Mouse (Mus musculus): ENCODE measurements around the gene Ndufb4. TPM values are rescaled to one million over a fixed set of nuclear protein-coding genes. Genes with fewer than 3 reads are reported as not detected.

The Ndufb4 gene
- total RNA-seq, 2 experiments from 2014 or later = 65.4 to 68.8 TPM

DNA sequence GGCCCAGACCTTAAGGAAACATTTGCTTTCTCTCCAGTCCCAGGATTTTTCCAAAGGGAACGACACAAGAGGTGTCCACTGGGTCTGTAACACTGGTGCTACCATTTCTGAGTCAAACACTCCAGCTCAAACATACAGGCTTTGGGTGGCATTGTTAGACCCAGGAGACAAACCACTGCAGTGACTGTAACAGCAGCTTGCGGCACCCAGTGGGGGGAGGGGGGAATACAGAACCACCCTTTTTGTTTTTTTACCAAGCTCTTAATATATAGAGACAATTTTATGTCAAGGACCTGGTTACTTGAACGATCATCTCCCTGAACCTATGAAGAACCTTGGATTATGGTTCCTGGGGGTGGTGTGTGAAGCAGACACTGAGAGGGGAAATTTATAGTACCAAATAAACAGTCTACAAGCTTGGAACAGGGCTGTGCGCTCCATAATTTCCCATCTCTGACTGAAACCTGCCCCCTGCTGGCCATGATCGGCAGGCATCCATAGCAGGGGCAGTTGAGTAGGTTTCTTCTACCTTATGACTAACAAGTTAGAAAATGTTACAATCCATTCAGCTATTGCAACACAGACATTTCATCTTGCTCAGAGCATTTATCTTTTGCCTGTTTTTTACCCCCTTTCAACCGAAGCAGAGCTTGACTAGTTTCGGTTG is 28.2 kb upstream of the Ndufb4 start:
- peak; percentile 90 for DNase-seq (ENCODE audit: low spot score in 2 of 2)
- intact Hi-C loops (cut with DNase I) = loop anchor here (10.0 kb wide), 2 partner anchors 388 to 578 kb away; no protein-coding TSS in a partner anchor

DNA sequence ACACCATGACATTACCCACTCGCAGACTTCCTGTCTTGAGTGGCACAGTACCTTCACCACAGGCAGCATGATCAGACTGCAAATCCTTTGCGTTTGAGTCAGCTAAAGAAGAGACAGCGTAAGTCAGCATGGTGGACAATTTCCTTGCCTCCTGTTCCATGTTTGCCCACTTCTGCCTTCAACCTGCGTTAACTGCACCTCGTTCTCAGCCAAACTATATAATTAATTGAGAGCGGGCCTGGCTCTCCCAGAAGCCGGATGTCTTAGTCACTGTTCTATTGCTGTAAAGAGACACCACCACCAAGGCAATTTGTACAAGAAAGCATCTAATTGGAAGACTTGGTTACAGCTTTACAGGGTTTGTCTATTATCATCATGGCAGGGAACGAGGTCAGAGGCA is 26.6 kb upstream of the Ndufb4 start:
- intact Hi-C loops (cut with DNase I) = loop anchor here (10.0 kb wide), 2 partner anchors 386 to 576 kb away; no protein-coding TSS in a partner anchor
- no peak for DNase-seq (ENCODE audit: low spot score in 2 of 2)

DNA sequence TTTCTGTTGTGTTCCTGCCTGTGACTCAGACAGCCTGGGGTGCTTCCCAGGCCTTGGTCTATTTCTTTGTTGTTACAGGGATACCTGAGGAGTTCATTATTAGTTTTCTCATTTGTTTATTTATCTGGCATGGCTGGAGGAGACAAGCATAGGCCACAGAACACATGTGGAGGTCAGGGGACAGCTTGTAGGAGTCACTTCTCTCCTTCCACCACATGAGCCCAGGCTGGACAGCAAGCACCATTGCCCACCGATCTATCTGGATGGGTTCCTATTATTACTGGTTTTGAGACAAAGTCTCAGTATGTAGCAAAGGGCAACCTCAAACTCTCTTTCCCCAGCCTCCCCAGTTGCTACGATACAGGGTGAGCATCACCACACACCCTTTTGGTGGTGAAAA is 26.0 kb upstream of the Ndufb4 start:
- DNase-seq (ENCODE audit: low spot score in 2 of 2) = no peak
- intact Hi-C loops (cut with DNase I) = loop anchor here (10.0 kb wide), 2 partner anchors 385 to 575 kb away; no protein-coding TSS in a partner anchor

DNA sequence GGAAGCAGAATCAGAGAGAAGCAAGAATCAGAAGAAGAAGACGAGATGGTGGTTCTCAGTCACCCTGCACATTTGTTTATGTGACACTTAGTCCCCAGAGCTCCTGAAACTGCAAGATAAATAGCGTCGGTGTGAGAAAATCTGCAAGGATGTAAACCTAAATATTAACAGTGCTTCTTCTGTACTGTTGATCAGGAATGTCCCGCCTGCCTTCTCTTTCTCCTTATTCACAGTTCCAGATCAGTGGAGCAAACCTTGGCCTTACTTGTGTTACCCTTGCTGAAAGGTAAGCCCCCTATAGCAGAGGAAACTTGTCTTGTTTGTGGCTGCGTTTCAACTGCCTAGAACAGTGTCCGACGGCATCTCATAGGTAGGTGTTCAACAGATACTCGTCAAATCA is 23.3 kb upstream of the Ndufb4 start:
- intact Hi-C loops (cut with DNase I) = no loop called here

DNA sequence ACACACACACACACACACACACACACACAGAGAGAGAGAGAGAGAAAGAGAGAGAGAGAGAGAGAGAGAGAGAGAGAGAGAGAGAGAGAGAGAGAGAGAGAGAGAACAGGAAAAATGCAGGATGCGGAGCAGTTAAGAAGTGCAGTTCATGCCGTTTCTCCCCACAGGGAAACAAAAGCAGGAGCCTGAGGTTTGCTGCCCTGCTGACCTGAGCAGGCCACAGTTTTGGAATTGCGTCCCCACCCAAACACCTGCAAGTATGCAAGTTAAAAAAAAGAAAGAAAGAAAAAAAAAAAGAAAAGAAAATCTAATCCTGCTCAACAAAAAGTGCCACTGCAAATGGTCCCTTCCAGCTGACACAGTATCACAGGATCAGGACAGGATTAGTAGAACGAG is 22.4 kb upstream of the Ndufb4 start:
- intact Hi-C loops (cut with DNase I) = no loop called here
- DNase-seq (ENCODE audit: low spot score in 2 of 2) = no peak

More for the DNA sequence above, 23.3 kb upstream of the Ndufb4 start:
- DNase-seq (ENCODE audit: low spot score in 2 of 2) = no peak

DNA sequence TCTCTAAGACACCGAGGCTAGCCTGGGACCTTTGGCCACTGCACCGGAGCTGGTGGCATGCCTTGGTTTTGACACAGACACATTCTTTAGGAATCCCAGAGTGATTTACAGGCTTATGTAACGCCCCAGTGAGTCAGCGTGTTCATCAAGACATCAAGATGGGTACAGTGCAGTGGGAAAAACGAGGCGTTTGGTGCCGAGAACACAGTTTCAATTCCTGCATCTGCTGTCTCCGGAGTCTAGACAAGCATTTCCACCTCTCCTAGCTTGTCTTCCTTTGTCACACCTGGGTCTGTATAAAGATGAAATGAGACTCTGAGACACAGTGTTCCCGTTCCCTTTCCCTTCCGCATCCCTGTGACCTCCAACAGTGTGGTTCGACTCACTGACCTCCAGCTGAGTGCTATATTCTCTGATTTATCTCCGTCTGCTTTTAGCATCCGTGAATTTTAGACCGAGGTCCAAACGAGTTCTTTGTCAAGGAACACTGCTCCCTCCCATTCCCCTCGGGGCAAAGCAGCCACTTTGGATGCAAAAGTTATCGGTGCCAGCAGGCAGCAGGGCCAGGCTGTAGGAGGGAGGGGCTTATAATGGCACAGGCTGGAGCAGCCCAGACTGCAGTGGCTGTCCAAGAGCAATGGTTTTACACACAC is 21.9 kb upstream of the Ndufb4 start:
- peak; percentile 67 to 71 for DNase-seq (ENCODE audit: low spot score in 2 of 2)
- intact Hi-C loops (cut with DNase I) = no loop called here

DNA sequence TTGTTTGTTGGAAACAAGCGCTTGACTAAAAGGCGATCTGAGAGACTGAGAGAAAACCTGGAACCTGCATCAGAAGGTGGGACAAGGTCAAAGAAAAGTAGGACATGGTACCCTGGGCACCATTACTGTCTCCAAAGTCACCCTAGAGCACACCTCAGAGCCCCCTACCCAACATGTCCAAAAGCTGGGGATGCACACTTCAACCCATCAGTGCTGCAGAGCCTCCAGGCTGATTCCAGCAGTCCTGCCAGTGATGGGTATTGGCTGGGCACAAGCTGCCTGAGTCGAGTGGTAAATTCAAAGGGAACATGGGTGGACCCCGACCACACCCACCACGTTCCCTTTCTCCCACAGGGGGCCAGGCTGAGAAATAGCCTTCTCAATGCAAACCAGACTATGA is 21.1 kb upstream of the Ndufb4 start:
- intact Hi-C loops (cut with DNase I) = no loop called here
- no peak for DNase-seq (ENCODE audit: low spot score in 2 of 2)

DNA sequence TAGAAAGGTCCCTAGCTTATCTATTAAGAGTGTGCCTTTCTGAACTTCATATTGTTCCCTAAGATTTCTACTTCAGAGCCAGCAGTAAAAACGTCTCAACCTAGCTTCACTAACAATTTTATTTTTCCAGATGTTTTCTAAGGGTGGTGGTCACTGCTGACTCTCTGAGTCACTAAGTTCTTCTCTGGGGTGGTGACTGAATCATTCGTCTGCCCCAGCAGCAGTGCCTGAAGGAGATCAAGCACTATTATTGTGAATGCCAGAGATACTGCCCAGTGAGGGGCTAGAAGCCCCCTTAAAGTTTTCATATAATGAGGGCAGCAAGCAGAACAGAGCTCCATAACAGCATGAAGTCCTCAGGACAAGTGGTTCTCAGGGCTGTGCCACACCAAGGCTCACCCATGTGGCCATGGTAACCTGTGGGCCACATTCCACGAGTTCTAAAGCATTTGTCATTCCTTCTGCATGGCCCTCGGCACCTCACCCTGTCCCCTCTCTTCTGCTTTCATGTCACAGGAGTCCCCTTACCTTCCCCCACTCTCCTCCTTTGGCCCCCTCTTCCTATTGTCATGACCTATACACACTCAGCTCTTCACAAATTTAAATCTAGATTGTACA is 16.5 kb upstream of the Ndufb4 start:
- intact Hi-C loops (cut with DNase I) = no loop called here
- DNase-seq (ENCODE audit: low spot score in 2 of 2) = no peak

DNA sequence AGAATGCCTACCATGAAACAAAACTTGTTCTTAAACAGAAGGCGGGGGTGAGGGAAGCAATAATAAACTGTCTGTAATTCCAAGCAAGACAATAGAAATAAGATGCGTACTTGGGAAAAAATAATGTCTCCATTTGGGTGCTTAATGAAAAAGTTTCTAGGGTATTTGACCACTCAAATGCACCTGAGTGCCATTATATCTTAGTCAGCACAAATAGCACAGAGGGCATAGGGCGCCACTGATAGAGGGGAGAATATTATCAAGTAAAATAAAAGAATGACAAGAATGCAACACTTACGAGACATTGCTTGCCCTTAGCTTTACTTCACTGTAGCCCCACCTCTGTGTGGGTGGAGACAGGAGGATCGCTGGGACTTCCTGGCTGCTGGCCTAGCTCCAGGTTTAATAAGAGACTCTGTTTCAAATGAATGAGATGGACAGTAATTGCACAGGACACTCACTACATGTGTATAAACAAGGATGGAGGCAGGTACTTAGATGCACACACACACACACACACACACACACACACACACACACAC is 11.2 kb upstream of the Ndufb4 start:
- DNase-seq (ENCODE audit: low spot score in 2 of 2) = no peak
- intact Hi-C loops (cut with DNase I) = no loop called here

DNA sequence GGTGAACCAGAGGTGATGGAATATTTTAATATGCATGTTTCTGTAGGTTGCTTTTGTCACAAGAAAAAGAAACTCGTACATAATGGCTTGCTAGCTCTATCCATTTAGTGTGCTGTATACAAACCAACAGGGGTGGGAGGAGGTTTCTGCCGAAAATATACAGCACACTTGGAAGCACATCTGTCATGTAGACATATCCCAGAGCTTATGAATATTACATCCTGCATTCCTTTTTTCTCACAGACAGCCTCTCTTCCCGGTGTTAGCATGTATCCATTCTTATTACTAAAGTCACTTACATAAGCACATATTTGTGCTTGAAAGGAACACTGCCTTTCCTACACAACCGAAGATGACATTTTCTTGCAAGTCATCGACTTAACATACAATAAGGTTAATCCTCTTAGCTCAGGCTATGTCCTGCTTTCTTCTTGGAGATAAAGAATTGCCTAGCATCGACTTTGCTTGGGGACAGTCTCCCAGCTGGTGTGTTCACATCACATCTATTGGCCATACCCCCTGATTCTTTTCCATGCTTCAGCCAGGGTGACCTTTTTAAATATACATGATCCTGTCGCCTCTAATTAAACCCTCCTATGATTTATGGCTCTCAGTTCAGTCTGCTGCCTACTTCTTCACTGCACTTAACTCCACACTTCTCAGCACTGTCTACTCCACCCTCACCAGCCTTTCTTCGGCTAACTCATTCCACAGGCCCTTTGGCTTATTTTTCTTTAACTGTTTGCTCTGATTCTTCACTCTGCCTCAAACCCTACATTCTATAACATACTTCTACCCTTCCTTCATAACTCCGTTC is 9.6 kb upstream of the Ndufb4 start:
- no peak for DNase-seq (ENCODE audit: low spot score in 2 of 2)
- intact Hi-C loops (cut with DNase I) = no loop called here

DNA sequence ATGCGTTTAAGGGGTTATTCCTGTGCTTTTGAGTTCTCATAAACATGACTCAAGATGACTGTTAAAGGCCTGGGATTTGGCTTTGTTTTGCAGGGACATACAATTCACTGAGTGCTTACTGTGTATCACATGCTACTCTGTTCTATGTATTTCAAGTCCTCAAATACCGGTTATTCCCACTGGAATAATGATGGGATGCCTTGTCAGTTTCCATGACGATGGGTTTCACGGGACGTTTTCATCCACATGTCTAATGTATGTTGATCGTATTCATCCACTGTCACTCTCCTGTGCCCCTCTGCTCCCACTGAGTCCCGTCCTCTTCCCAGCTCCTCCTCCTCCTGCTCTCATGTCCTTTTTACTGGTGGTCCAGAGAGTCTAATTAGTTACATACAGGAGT is 2.5 kb upstream of the Ndufb4 start:
- intact Hi-C loops (cut with DNase I) = no loop called here

DNA sequence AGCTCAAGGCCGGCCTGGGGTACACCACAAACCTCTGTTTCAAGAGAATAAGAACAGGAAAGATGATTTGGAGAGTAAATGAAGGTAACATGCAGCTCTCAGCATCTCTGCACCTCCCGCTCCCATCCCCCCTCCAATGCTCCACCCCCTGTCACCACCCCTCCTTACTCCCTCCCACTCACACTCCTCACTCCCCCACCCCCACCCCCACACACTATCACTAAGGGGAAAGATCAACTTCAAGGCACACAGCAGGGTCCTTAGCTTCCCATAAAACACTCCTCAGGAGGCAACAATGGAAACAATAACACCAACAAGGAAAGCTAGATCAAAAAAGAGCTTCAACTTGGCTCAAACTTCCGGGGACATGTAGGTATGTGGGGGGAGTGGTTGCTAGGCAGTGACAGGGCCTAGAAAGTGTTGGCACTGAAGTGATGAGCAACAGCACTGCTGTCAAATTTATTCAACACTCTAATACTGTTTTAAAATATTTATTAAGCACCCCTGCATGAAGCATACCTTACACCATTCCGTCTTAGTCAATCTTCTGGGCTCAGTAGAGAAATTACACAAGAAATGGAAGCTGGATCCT is 1.6 kb upstream of the Ndufb4 start:
- no peak for DNase-seq (ENCODE audit: low spot score in 2 of 2)
- intact Hi-C loops (cut with DNase I) = no loop called here

More for the DNA sequence above, 2.5 kb upstream of the Ndufb4 start:
- no peak for DNase-seq (ENCODE audit: low spot score in 2 of 2)

DNA sequence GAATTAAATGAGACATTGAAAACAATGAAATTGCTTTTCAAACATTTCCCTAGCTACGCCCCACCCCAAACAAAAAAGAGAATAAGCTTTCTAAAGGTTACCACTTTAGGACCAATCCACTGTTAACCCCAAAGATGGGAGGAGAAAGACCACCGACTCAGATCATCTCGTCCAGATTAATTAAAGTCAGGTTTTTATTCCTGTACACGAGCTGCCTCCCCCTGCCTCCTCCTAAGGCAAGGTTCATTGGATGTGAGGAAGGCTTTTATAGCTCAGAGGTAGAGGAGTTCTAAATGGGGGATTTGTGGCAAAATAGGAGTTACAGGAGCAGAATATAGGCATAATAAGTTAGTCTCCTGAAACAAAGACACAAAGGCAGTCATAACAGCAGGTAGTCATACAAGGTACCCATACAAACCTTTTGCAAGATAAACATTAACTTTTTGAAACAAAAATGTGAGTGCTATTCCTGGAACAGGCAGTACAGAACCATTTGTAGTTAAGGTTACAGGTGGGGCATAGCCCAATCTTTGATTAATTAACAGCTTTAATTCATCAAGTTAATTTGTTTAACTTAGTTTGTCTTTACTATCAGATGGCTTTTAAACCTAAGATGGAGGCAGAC is 690 bp upstream of the Ndufb4 start:
- intact Hi-C loops (cut with DNase I) = no loop called here
- DNase-seq (ENCODE audit: low spot score in 2 of 2) = no peak

DNA sequence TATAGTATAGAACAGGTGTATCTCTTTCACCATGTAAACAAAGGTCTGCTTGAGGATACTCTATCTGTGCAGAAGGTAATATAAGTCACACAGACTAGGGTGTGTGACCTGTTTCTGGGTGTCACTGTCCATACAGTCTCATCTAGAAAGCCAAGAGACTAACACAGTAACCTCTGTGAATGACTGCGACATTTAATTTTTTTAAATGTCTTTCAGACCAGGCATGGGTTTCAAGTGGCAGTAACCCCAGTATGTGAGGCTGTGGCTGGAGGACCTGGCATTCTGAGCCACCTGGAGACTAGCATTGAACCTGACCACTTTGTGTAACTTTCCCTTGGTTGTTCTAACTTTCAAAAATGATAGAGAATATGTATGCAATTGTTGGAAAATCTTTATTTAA is 1.2 kb downstream of the Ndufb4 start:
- intact Hi-C loops (cut with DNase I) = no loop called here
- no peak for DNase-seq (ENCODE audit: low spot score in 2 of 2)

DNA sequence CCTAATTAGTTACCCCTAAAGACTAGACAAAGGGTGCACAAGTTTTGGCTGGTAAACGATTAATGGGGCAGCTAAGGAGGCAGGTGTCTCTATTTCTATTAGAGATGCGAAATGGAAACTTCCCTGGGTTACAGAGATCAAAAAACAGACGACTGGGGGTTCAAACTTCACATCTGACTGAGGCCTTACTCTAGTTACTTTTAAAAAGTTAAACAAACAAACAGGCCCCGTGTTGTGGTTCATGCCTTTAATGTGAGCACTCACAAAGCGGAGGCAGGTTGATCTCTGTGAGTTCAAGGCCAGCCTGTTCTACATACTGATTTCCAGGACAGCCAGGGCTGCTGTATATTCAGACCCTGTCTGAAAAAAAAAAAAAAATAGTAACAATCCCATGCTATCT is 1.6 kb downstream of the Ndufb4 start:
- intact Hi-C loops (cut with DNase I) = no loop called here
- no peak for DNase-seq (ENCODE audit: low spot score in 2 of 2)

DNA sequence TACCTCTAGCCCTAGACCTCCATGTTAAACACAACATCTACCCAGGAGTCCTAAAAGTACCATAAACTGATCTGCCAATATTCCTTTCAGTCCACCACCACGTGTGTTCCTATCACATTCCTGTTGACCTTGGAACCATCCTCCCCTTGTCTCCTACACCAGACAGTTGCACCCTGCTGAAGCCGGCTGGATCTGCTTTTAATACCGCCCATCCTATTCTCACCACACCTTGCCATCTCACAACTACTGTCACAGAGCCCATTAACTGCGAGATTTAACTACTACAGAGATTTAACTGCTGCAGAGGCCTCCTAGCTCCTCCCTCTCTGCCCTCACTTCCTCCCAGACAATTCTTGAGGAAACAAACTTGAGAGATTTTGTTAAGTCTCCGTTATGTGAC is 2.8 kb downstream of the Ndufb4 start:
- intact Hi-C loops (cut with DNase I) = no loop called here
- DNase-seq (ENCODE audit: low spot score in 2 of 2) = no peak

DNA sequence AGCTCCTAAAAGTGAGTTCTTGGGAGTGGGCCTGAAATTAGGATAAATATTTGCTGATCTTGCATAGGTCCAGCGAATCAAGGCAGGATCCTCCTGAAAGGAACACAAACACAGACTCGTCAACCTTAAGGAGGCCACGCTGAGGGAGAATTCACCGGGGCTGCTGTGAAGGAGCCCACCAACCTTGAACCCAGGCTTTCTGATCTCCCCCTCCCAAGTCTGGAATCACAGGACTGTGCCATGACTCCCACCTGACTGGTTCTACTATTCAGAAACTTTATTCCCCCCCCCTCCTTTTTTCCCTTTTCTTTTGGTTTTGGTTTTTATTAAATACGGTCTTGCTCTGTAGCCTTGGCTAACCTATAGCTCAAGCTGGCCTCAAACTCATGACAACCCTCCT is 5.2 kb downstream of the Ndufb4 start:
- DNase-seq (ENCODE audit: low spot score in 2 of 2) = no peak

DNA sequence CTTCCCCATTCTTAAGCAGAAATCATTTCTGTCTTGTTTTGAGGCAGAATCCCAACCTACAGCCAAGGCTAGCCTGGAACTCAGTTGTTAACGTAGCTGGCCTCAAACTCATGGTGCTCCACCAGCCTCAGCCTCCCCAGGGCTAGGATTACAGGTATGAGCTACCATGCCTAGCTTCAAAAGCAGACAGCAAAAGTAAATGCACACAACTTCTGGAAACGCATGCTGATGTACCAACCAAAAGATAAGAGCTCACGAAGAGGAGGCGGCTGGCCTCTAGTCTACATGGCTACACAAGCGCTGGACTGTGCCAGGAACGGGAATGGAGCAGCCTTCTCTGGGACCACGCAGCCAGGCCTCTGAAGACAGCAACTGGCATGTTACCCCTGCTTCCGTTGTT is 6.3 kb downstream of the Ndufb4 start:
- intact Hi-C loops (cut with DNase I) = no loop called here

More for the DNA sequence above, 5.2 kb downstream of the Ndufb4 start:
- intact Hi-C loops (cut with DNase I) = no loop called here

DNA sequence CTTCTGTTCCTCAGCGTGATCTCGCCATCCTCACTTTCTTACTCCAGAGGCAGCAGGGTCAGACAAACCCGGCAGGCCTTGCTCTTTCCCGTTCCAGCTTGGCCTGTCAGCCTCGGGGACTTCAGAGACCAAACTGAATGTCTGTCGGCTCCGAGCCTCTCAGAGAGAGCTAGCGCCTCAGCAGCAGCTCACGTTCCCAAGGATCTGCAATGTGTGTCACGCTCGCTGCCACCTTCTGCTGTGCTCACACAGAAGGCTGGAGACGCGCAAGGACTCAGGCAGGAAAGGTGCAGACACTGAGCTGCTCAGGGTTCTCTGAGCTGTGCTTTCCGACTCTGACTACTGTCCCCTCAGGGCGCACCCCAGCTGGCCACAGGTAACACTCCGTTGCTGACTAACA is 7.2 kb downstream of the Ndufb4 start:
- DNase-seq (ENCODE audit: low spot score in 2 of 2) = peak in 1 of 2 experiments; percentile 50

More for the DNA sequence above, 6.3 kb downstream of the Ndufb4 start:
- DNase-seq (ENCODE audit: low spot score in 2 of 2) = no peak

More for the DNA sequence above, 7.2 kb downstream of the Ndufb4 start:
- intact Hi-C loops (cut with DNase I) = no loop called here

Measured in left cerebral cortex, postnatal 36 days (tissue).